Mouse (Mus musculus) limb, embryonic 14.5 days (tissue): ENCODE measurements around the gene Ly6g6f. TPM values are rescaled to one million over a fixed set of nuclear protein-coding genes. Genes with fewer than 3 reads are reported as not detected.

Experiments
- ATAC-seq: fragments of 200-750 bp; cut with Nextera tagmentation; 2 replicates; pipeline ENCODE4 v1.8.0; 2017; ENCODE audit warnings: low read depth, moderate number of reproducible peaks, moderate TSS enrichment; ENCODE audit not compliant: low FRiP score
- DNase-seq: peaks from one replicate; pipeline ENCODE4 v3.0.0-alpha.2; 2015; ENCODE audit warnings: low spot score
- H3K27ac ChIP-seq: fragments of 300-500 bp; sonication (generic); replicated peaks from 2 replicates; pipeline ENCODE4 v1.5.1; 2014; ENCODE audit warnings: low read depth, mild to moderate bottlenecking, low read length, moderate library complexity, mixed read lengths
- H3K27me3 ChIP-seq: fragments of 300-500 bp; sonication (generic); 2 replicates; pipeline ENCODE4 v1.6.1; 2014; ENCODE audit warnings: low read length, mixed read lengths; ENCODE audit not compliant: control insufficient read depth, insufficient read depth
- H3K36me3 ChIP-seq: fragments of 300-500 bp; sonication (generic); 2 replicates; pipeline ENCODE4 v1.6.1; 2014; ENCODE audit warnings: mild to moderate bottlenecking, low read length, moderate library complexity, mixed read lengths; ENCODE audit not compliant: control insufficient read depth, insufficient read depth
- H3K4me1 ChIP-seq: fragments of 300-500 bp; sonication (generic); 2 replicates; pipeline ENCODE4 v1.6.1; 2014; ENCODE audit warnings: antibody characterized with exemption, low read length, mixed read lengths; ENCODE audit not compliant: control insufficient read depth, insufficient read depth
- H3K4me2 ChIP-seq: fragments of 300-500 bp; sonication (generic); replicated peaks from 2 replicates; pipeline ENCODE4 v1.6.1; 2014; ENCODE audit warnings: low read depth, mild to moderate bottlenecking, low read length, moderate library complexity; ENCODE audit not compliant: severe bottlenecking
- H3K4me3 ChIP-seq: fragments of 300-500 bp; sonication (generic); replicated peaks from 2 replicates; pipeline ENCODE4 v1.5.1; 2014; ENCODE audit warnings: low read length
- H3K9ac ChIP-seq: fragments of 300-500 bp; sonication (generic); 2 replicates; pipeline ENCODE4 v1.6.1; 2014; ENCODE audit warnings: mild to moderate bottlenecking, low read depth, low read length, moderate library complexity; ENCODE audit not compliant: severe bottlenecking
- H3K9me3 ChIP-seq: fragments of 300-500 bp; sonication (generic); 2 replicates; pipeline ENCODE4 v1.6.1; 2016; ENCODE audit warnings: low read length; ENCODE audit not compliant: control insufficient read depth
- POLR2A ChIP-seq: fragments of 200-500 bp; IDR thresholded peaks from 2 replicates; pipeline ENCODE4 v1.8.0; 2012; ENCODE audit warnings: inconsistent platforms, mild to moderate bottlenecking, moderate library complexity, borderline replicate concordance; ENCODE audit not compliant: insufficient read depth, insufficient read length; ENCODE audit errors: extremely low read depth
- WGBS: fragments of 180-500 bp; shearing (Covaris S2); extraction: QIAGEN DNeasy Blood & Tissue Kit; methylation state at CpG from one replicate; pipeline ENCODE4 v1.1.7; 2014; 5-methylcytosine and 5-hydroxymethylcytosine counted together
- polyA plus RNA-seq, 2 experiments: library from polyadenylated mRNA; depleted of rRNA in 1 of 2; stranded (reverse) in 1 of 2; unstranded in 1 of 2; fragments of >200 nt; fragmentation: Nextera tagmentation in 1 of 2; extraction: Ambion mirVana in 1 of 2; gene quantifications; 2 replicates each; pipeline versions ENCODE4 v1.2.1 to v1.2.3; 2012 to 2014

Ly6g6f gene
- polyA plus RNA-seq, 2 experiments: 0.14 to 0.28 TPM

GRCm38 (mm10) chr17:35096597-35096996 is 11.2 kb upstream of the Ly6g6f start:
- no peak for DNase-seq
- TF ChIP-seq POLR2A: no peak
- H3K27ac ChIP-seq: no peak overlapping the region
- H3K4me2 ChIP-seq: no peak overlapping the region
- H3K9me3 ChIP-seq: no peaks in the 10 kb centered on the region
- H3K9ac ChIP-seq: no peak overlapping the region
- ATAC-seq: no peak
- H3K4me3 ChIP-seq: no peak overlapping the region
- H3K27me3 ChIP-seq: no peaks in the 10 kb centered on the region
- peaks cover 95% of the 10 kb centered on the region for H3K36me3 ChIP-seq
- no peaks in the 10 kb centered on the region for H3K4me1 ChIP-seq
- WGBS: 89% methylated on average over 12 of the region's 12 CpGs

DNA sequence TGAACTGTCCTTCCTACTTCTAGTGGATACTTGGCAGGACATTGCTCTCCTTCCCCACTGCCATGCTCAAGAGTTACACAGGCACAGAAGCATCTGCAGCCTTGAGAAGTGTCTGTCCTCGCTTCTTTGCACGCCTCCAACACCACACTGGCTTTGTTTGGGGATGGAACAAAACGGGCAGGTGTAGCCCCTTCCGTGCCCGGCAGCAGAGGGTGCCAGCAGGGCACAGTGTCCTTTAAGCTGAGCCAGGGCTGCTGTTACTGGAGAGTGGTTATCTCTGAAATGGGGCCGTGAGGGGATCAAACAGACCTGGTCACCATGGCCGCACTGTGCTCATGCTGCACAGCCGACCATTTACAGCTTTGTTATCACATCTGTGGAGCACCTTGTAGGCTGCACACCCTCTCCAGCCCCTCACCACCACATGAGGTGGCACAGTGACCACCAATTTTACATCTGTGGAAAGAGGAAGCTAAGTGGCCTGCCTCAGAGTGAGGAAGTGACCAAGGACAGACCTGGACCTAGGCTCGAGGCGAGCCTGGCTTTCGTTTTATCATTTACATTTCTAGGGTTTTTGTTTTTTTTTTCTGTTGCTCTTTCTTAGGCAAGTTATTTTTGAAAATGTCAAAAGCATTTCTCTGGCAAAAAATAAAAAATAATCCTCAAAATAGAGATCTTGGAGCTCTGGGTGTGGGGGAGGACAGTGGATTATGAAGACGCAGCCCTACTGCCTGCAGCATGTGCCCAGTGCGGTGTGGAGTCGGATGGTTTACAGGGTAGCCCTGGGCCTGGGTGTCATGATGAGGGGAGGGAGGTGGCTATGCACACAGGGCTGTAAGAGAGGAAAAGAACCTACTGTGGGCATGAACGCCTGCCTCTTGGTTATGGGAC is 9.3 kb upstream of the Ly6g6f start:
- Histone ChIP-seq H3K27me3 (no peaks in the 10 kb centered on the region), H3K4me1 (peaks cover 9% of the 10 kb centered on the region), H3K27ac (no peak overlapping the region), H3K4me3 (no peak overlapping the region), H3K4me2 (no peak overlapping the region), H3K9ac (no peak overlapping the region), H3K36me3 (peaks cover 86% of the 10 kb centered on the region), H3K9me3 (no peaks in the 10 kb centered on the region)
- no peak for ATAC-seq
- TF ChIP-seq POLR2A: no peak
- 89% methylated on average over 15 of the region's 15 CpGs for WGBS
- DNase-seq: no peak

- no peaks in the 10 kb centered on the region for H3K9me3 ChIP-seq
- no peak for TF ChIP-seq POLR2A
- H3K4me2 ChIP-seq: no peak overlapping the region
- H3K9ac ChIP-seq: no peak overlapping the region
- peaks cover 67% of the 10 kb centered on the region for H3K36me3 ChIP-seq
- H3K27me3 ChIP-seq: no peaks in the 10 kb centered on the region
- no peak overlapping the region for H3K27ac ChIP-seq
- no peak overlapping the region for H3K4me3 ChIP-seq
- no peak for ATAC-seq
- DNase-seq: no peak
- WGBS: 88% methylated on average over 14 of the region's 14 CpGs
- peaks cover 9% of the 10 kb centered on the region for H3K4me1 ChIP-seq
Observed at GRCm38 (mm10) chr17:35092403-35093198, 7.2 kb upstream of the Ly6g6f start.

DNA sequence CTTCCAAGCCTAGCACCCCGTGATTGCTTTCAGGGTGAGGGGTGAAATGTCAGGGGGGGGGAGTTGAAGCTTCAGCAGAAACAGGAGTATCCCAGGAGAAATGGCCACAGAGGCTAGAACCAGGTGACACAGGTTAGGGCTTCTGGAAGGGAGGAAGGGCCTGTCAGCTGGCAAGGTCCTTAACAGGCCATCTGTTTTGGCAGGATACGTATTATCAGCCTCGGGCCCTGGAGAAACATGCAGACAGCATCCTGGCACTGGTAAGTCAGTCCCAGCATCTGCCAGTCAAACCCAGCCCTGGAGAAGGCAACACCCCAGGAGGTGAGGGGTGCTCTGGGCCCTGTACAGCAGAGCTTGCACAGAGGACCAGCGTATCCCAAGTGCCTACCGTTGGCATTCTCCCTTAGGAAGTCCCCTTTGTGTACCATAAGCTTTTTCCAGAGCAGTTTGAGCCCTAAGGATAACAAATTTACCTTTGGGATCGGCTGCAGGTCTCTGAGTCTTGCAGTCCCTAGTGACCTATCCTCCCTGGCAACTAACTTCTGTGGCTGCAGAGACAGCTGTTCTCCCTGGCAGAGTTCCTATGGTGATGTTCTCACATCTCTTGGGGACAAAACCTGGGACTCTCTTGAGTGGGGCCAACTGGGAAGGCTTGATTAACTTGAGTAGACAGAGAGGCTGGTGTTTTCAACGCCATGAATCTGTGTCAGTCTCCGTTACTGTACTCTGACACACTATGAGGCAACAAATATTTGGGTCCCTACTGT is 4.9 kb upstream of the Ly6g6f start:
- Histone ChIP-seq H3K27me3 (no peaks in the 10 kb centered on the region), H3K36me3 (peaks cover 46% of the 10 kb centered on the region), H3K4me3 (peak overlapping the region; percentile 69), H3K9ac (peak overlapping the region; percentile 92), H3K27ac (peak overlapping the region; percentile 97; the same call in 1 of the 2 replicates), H3K9me3 (no peaks in the 10 kb centered on the region), H3K4me2 (peak overlapping the region; percentile 64), H3K4me1 (peaks cover 9% of the 10 kb centered on the region)
- 59% methylated on average over 8 of the region's 8 CpGs for WGBS
- ATAC-seq (no peak), DNase-seq (no peak)
- TF ChIP-seq POLR2A: no peak
